Mouse (Mus musculus): ENCODE results near the gene Sprr2a2. TPM values are rescaled to one million over a fixed set of nuclear protein-coding genes. Genes with fewer than 3 reads are reported as not detected.
"Not testable (repeated sequence)": the region's sequence is repeated elsewhere in the genome, so short reads cannot be mapped to it uniquely, and the experiment has no call there.

Sprr2a2 gene
- polyA plus RNA-seq, 1 experiment from 2014 or later = 246 TPM

- DNase-seq (ENCODE audit: low spot score) = not testable (repeated sequence)
Observed at GRCm38 (mm10) chr3:92273504-92273903, 57.8 kb downstream of the Sprr2a2 start.

GRCm38 (mm10) chr3:92274018-92274417 lies 58.3 kb downstream of the Sprr2a2 start:
- not testable (repeated sequence) for DNase-seq (ENCODE audit: low spot score)

GRCm38 (mm10) chr3:92279663-92280062 lies 63.9 kb downstream of the Sprr2a2 start:
- not testable (repeated sequence) for DNase-seq (ENCODE audit: low spot score)

GRCm38 (mm10) chr3:92280963-92281606 lies 65.4 kb downstream of the Sprr2a2 start:
- not testable (repeated sequence) for DNase-seq (ENCODE audit: low spot score)

- DNase-seq (ENCODE audit: low spot score) = not testable (repeated sequence)
Observed at GRCm38 (mm10) chr3:92285101-92285500, 69.4 kb downstream of the Sprr2a2 start, which contains the start of gene Sprr2a3. Sprr2a3 (plus strand) TSS chr3:92285417.

GRCm38 (mm10) chr3:92288489-92288888 lies 72.8 kb downstream of the Sprr2a2 start:
- DNase-seq (ENCODE audit: low spot score) = not testable (repeated sequence)

Other genes with a start within 250 kb of the Sprr2a2 start
- not detected in 2 replicates for gene Pglyrp3, start 201.3 kb upstream of the Sprr2a2 start, polyA plus RNA-seq (2015; fragmentation: Nextera tagmentation; extraction: Ambion mirVana)
- 0.30 and 0.78 TPM in 2 replicates for gene Lor, start 132.8 kb upstream of the Sprr2a2 start, polyA plus RNA-seq (2015; fragmentation: Nextera tagmentation; extraction: Ambion mirVana)
- 0.61 and 0.67 TPM in 2 replicates for gene Prr9, start 92.0 kb upstream of the Sprr2a2 start, polyA plus RNA-seq (2015; fragmentation: Nextera tagmentation; extraction: Ambion mirVana)
- not detected in 2 replicates for gene Lelp1, start 73.2 kb upstream of the Sprr2a2 start, polyA plus RNA-seq (2015; fragmentation: Nextera tagmentation; extraction: Ambion mirVana)
- gene Sprr2a1, start 121 bp upstream of the Sprr2a2 start, polyA plus RNA-seq (2015; fragmentation: Nextera tagmentation; extraction: Ambion mirVana) = 2.0 and 2.5 TPM in 2 replicates
- 17.8 and 22.9 TPM in 2 replicates for gene Sprr2a3, start 69.5 kb downstream of the Sprr2a2 start, polyA plus RNA-seq (2015; fragmentation: Nextera tagmentation; extraction: Ambion mirVana)
- 0.51 and 0.96 TPM in 2 replicates for gene Sprr2b, start 100.7 kb downstream of the Sprr2a2 start, polyA plus RNA-seq (2015; fragmentation: Nextera tagmentation; extraction: Ambion mirVana)
- gene Sprr2d, start 123.2 kb downstream of the Sprr2a2 start, polyA plus RNA-seq (2015; fragmentation: Nextera tagmentation; extraction: Ambion mirVana) = 1.1 and 1.4 TPM in 2 replicates
- gene Sprr2e, start 136.2 kb downstream of the Sprr2a2 start, polyA plus RNA-seq (2015; fragmentation: Nextera tagmentation; extraction: Ambion mirVana) = 0.22 and 0.38 TPM in 2 replicates
- gene Sprr2f, start 149.3 kb downstream of the Sprr2a2 start, polyA plus RNA-seq (2015; fragmentation: Nextera tagmentation; extraction: Ambion mirVana) = 1.3 and 1.5 TPM in 2 replicates
- gene Sprr2h, start 169.8 kb downstream of the Sprr2a2 start, polyA plus RNA-seq (2015; fragmentation: Nextera tagmentation; extraction: Ambion mirVana) = 0.39 TPM in 1 of 2 replicates, not detected in the other
- gene Sprr2i, start 192.1 kb downstream of the Sprr2a2 start, polyA plus RNA-seq (2015; fragmentation: Nextera tagmentation; extraction: Ambion mirVana) = 1.7 and 2.3 TPM in 2 replicates
- gene Sprr2j-ps, start 202.2 kb downstream of the Sprr2a2 start, polyA plus RNA-seq (2015; fragmentation: Nextera tagmentation; extraction: Ambion mirVana) = 0.19 and 0.29 TPM in 2 replicates
- 9.3 and 9.4 TPM in 2 replicates for gene Gm9774, start 213.5 kb downstream of the Sprr2a2 start, polyA plus RNA-seq (2015; fragmentation: Nextera tagmentation; extraction: Ambion mirVana)
- gene Sprr2k, start 216.7 kb downstream of the Sprr2a2 start, polyA plus RNA-seq (2015; fragmentation: Nextera tagmentation; extraction: Ambion mirVana) = 0.46 and 0.49 TPM in 2 replicates
- gene Sprr1b, start 222.9 kb downstream of the Sprr2a2 start, polyA plus RNA-seq (2015; fragmentation: Nextera tagmentation; extraction: Ambion mirVana) = 0.68 and 1.1 TPM in 2 replicates
- 1.4 TPM in 1 of 2 replicates, not detected in the other for gene Sprr3, start 242.8 kb downstream of the Sprr2a2 start, polyA plus RNA-seq (2015; fragmentation: Nextera tagmentation; extraction: Ambion mirVana)